Mouse (Mus musculus): ENCODE data around the gene Myo1a. TPM values are rescaled to one million over a fixed set of nuclear protein-coding genes. Genes with fewer than 3 reads are reported as not detected.

The Myo1a gene
- polyA plus RNA-seq, 1 experiment from 2014 or later, result 0.41 TPM

GRCm38 (mm10) chr10:127745886-127746285 is 40.9 kb downstream of the Myo1a start:
- Histone ChIP-seq H3K27ac (ENCODE audit: low read depth, low read length) (no peak overlapping the region), H3K4me1 (ENCODE audit: control insufficient read depth, insufficient read depth, low read length) (peaks cover 2% of the 10 kb centered on the region; the same call in 1 of the 2 replicates), H3K4me3 (ENCODE audit: low read depth, low read length) (no peak overlapping the region), H3K9ac (ENCODE audit: low read length) (no peak overlapping the region), H3K36me3 (ENCODE audit: control insufficient read depth, insufficient read depth, low read length) (peaks cover 41% of the 10 kb centered on the region), H3K27me3 (ENCODE audit: control insufficient read depth, insufficient read depth, low read length) (no peaks in the 10 kb centered on the region), H3K4me2 (no peak overlapping the region), H3K9me3 (ENCODE audit: control insufficient read depth, low read length) (no peaks in the 10 kb centered on the region)
- ATAC-seq (ENCODE audit: low FRiP score) (no peak), DNase-seq (ENCODE audit: low spot score, missing footprints) (no peak)
- WGBS, result 88% methylated on average over 5 of the region's 5 CpGs

GRCm38 (mm10) chr10:127747254-127747653 is 42.3 kb downstream of the Myo1a start:
- WGBS, result 94% methylated on average over 8 of the region's 8 CpGs
- no peak overlapping the region for H3K4me2 ChIP-seq
- DNase-seq (ENCODE audit: low spot score, missing footprints), result no peak
- H3K27ac ChIP-seq (ENCODE audit: low read depth, low read length), result no peak overlapping the region
- 0 out of 2 replicates have a peak, but pooled peaks cover 2% of the 10 kb centered on the region for H3K4me1 ChIP-seq (ENCODE audit: control insufficient read depth, insufficient read depth, low read length)
- no peak for ATAC-seq (ENCODE audit: low FRiP score)
- peaks cover 33% of the 10 kb centered on the region for H3K36me3 ChIP-seq (ENCODE audit: control insufficient read depth, insufficient read depth, low read length)
- H3K4me3 ChIP-seq (ENCODE audit: low read depth, low read length), result no peak overlapping the region
- H3K27me3 ChIP-seq (ENCODE audit: control insufficient read depth, insufficient read depth, low read length), result no peaks in the 10 kb centered on the region
- no peak overlapping the region for H3K9ac ChIP-seq (ENCODE audit: low read length)
- no peaks in the 10 kb centered on the region for H3K9me3 ChIP-seq (ENCODE audit: control insufficient read depth, low read length)

DNA sequence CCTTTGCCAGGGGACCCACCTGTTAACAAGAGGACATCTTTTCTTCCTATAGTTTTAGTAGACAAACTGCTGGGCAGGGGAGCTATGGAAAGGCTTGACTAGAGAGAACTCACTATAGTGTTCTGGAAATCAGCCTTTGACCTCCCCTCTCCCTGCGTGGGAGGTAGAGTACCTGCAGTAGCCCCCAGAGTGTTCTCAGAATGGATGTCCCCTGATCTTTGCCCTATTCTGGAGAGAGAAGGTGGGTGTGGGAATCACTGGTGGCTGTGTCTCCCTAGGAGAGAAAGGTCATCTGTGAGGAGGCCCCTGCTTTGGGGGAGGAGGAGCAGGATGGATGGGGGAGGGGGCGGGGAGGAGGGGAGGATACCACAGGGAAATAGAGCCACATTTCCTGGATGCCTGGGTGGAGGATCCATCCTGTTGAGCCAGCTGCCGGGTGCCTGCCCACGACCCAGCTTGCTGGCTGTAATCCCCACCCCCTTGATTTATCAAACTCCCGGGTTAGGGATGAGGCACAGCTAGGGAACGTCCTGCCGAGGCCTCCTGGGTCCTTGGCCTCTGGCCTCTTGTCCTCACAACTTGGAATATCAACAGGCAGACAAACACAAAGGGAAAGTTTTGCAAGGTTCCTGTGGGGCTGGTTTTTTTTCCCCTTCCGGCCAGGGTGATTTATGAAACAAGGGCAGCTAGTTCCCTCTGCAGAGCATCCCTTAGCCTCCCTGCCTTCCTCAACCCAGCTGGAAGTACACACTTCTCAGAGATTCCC is 44.1 kb downstream of the Myo1a start:
- H3K9me3 ChIP-seq (ENCODE audit: control insufficient read depth, low read length), result no peaks in the 10 kb centered on the region
- 12% methylated on average over 8 of the region's 8 CpGs for WGBS
- DNase-seq (ENCODE audit: low spot score, missing footprints) (no peak), ATAC-seq (ENCODE audit: low FRiP score) (no peak; the same call in 1 of the 2 replicates)
- H3K9ac ChIP-seq (ENCODE audit: low read length), result no peak overlapping the region
- no peak overlapping the region for H3K27ac ChIP-seq (ENCODE audit: low read depth, low read length)
- no peak overlapping the region for H3K4me3 ChIP-seq (ENCODE audit: low read depth, low read length)
- H3K36me3 ChIP-seq (ENCODE audit: control insufficient read depth, insufficient read depth, low read length), result peaks cover 16% of the 10 kb centered on the region
- no peak overlapping the region for H3K4me2 ChIP-seq
- H3K27me3 ChIP-seq (ENCODE audit: control insufficient read depth, insufficient read depth, low read length), result no peaks in the 10 kb centered on the region
- 0 out of 2 replicates have a peak, but pooled peaks cover 2% of the 10 kb centered on the region for H3K4me1 ChIP-seq (ENCODE audit: control insufficient read depth, insufficient read depth, low read length)

GRCm38 (mm10) chr10:127750136-127750777 is 45.3 kb downstream of the Myo1a start:
- Histone ChIP-seq H3K36me3 (ENCODE audit: control insufficient read depth, insufficient read depth, low read length) (peaks cover 9% of the 10 kb centered on the region; the same call in 1 of the 2 replicates), H3K9me3 (ENCODE audit: control insufficient read depth, low read length) (no peaks in the 10 kb centered on the region), H3K27ac (ENCODE audit: low read depth, low read length) (no peak overlapping the region), H3K4me1 (ENCODE audit: control insufficient read depth, insufficient read depth, low read length) (0 out of 2 replicates have a peak, but pooled peaks cover 2% of the 10 kb centered on the region), H3K9ac (ENCODE audit: low read length) (no peak overlapping the region), H3K27me3 (ENCODE audit: control insufficient read depth, insufficient read depth, low read length) (no peaks in the 10 kb centered on the region), H3K4me2 (peak overlapping the region; percentile 32), H3K4me3 (ENCODE audit: low read depth, low read length) (peak overlapping the region; percentile 11; the same call in 1 of the 2 replicates)
- DNase-seq (ENCODE audit: low spot score, missing footprints) (no peak), ATAC-seq (ENCODE audit: low FRiP score) (no peak)
- 46% methylated on average over 24 of the region's 24 CpGs for WGBS

GRCm38 (mm10) chr10:127751548-127751947 is 46.6 kb downstream of the Myo1a start, which contains the start of gene Gpr182:
Gpr182 (minus strand) TSS chr10:127751732.
- H3K4me2 ChIP-seq, result no peak within 1 kb of the TSS
- no peak within 1 kb of the TSS for H3K27ac ChIP-seq (ENCODE audit: low read depth, low read length)
- ATAC-seq (ENCODE audit: low FRiP score) (no peak), DNase-seq (ENCODE audit: low spot score, missing footprints) (no peak)
- H3K36me3 ChIP-seq (ENCODE audit: control insufficient read depth, insufficient read depth, low read length), result peaks cover 9% of the 10 kb centered on the region; the same call in 1 of the 2 replicates
- H3K9me3 ChIP-seq (ENCODE audit: control insufficient read depth, low read length), result no peaks in the 10 kb centered on the region
- 0 out of 2 replicates have a peak, but pooled peaks cover 2% of the 10 kb centered on the region for H3K4me1 ChIP-seq (ENCODE audit: control insufficient read depth, insufficient read depth, low read length)
- H3K9ac ChIP-seq (ENCODE audit: low read length), result no peak within 1 kb of the TSS
- WGBS, result 57% methylated on average over 8 of the region's 8 CpGs
- H3K27me3 ChIP-seq (ENCODE audit: control insufficient read depth, insufficient read depth, low read length), result no peaks in the 10 kb centered on the region
- H3K4me3 ChIP-seq (ENCODE audit: low read depth, low read length), result no peak within 1 kb of the TSS

DNA sequence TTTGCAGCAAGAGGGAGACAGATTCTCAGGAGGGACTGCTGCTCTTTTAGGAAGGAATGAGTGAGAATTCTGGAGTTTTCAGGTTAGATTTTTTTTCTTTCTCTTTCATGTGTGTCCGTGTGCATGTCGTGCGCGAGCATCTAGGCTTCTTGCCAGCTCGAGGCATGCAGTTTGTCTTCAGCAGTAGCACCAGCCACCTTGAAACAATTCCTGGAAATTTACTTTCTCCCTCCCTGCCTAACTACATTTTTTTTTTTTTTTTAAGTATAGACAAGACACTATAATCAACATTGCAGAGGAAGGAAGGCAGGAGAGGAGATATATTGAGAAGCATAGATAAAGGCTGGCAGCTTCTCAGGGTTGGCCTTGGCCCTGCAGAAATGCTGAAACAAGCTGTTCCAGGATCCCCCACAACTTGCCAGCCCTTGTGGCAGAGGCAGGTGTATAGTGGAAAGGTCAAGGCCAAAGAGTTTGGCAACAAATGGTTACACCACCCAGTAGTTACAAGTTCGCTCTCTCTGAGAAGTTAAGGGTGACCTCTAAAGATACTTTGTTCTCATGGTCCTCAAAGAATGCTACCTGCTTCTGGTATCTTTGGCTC is 49.7 kb downstream of the Myo1a start:
- 81% methylated on average over 6 of the region's 6 CpGs for whole genome bisulfite sequencing

GRCm38 (mm10) chr10:127755246-127755645 is 50.3 kb downstream of the Myo1a start:
- H3K4me1 ChIP-seq (ENCODE audit: control insufficient read depth, insufficient read depth, low read length), result no peaks in the 10 kb centered on the region
- H3K27me3 ChIP-seq (ENCODE audit: control insufficient read depth, insufficient read depth, low read length), result no peaks in the 10 kb centered on the region
- H3K4me2 ChIP-seq, result no peak overlapping the region
- ATAC-seq (ENCODE audit: low FRiP score) (no peak), DNase-seq (ENCODE audit: low spot score, missing footprints) (no peak)
- H3K36me3 ChIP-seq (ENCODE audit: control insufficient read depth, insufficient read depth, low read length), result no peaks in the 10 kb centered on the region
- H3K4me3 ChIP-seq (ENCODE audit: low read depth, low read length), result no peak overlapping the region
- H3K9me3 ChIP-seq (ENCODE audit: control insufficient read depth, low read length), result no peaks in the 10 kb centered on the region
- WGBS, result 83% methylated on average over 3 of the region's 3 CpGs
- no peak overlapping the region for H3K9ac ChIP-seq (ENCODE audit: low read length)
- H3K27ac ChIP-seq (ENCODE audit: low read depth, low read length), result no peak overlapping the region

More for the DNA sequence above, 49.7 kb downstream of the Myo1a start:
- no peak overlapping the region for H3K4me2 ChIP-seq
- ATAC-seq (ENCODE audit: low FRiP score) (no peak), DNase-seq (ENCODE audit: low spot score, missing footprints) (no peak)
- H3K4me3 ChIP-seq (ENCODE audit: low read depth, low read length), result no peak overlapping the region
- H3K4me1 ChIP-seq (ENCODE audit: control insufficient read depth, insufficient read depth, low read length), result no peaks in the 10 kb centered on the region
- no peak overlapping the region for H3K27ac ChIP-seq (ENCODE audit: low read depth, low read length)
- H3K27me3 ChIP-seq (ENCODE audit: control insufficient read depth, insufficient read depth, low read length), result no peaks in the 10 kb centered on the region
- no peaks in the 10 kb centered on the region for H3K9me3 ChIP-seq (ENCODE audit: control insufficient read depth, low read length)
- no peak overlapping the region for H3K9ac ChIP-seq (ENCODE audit: low read length)
- H3K36me3 ChIP-seq (ENCODE audit: control insufficient read depth, insufficient read depth, low read length), result no peaks in the 10 kb centered on the region

DNA sequence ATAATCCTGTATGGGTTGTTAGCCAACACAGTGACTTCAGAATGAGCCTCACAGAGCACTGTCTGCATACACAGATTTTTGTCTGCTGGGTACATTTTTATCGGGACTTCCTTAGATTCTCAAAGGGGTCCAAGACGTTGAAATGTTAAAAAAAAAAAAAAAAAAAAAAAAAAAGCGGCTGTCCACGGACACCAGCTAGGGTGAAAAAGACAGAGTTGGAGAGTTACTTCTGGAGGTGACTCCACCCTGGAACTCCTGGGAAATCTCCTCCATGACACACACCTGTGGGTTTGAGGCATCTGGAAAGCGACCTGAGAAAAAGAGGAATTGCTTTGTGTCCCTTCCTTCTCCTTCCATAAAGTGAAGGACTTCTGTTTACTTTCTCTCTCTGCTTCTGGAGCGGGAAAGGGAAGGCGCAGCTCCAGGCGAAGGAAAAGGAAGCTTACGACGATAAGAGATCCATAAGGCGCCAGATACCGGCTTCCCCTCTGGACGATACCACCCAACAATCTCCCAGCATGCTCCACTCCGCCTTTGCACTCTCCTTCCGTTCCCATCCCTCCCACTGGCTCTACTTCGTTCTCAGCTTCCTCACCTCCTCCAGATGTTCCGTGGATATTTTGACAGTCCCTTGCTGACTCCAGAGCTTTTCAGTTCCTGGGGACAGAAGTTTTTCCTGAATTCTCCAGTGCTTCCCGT is 50.9 kb downstream of the Myo1a start:
- ATAC-seq (ENCODE audit: low FRiP score) (no peak), DNase-seq (ENCODE audit: low spot score, missing footprints) (no peak)

More for the DNA sequence above, 50.9 kb downstream of the Myo1a start:
- Histone ChIP-seq H3K36me3 (ENCODE audit: control insufficient read depth, insufficient read depth, low read length) (no peaks in the 10 kb centered on the region), H3K4me3 (ENCODE audit: low read depth, low read length) (no peak overlapping the region), H3K27me3 (ENCODE audit: control insufficient read depth, insufficient read depth, low read length) (no peaks in the 10 kb centered on the region), H3K9me3 (ENCODE audit: control insufficient read depth, low read length) (no peaks in the 10 kb centered on the region), H3K9ac (ENCODE audit: low read length) (no peak overlapping the region), H3K4me1 (ENCODE audit: control insufficient read depth, insufficient read depth, low read length) (no peaks in the 10 kb centered on the region), H3K27ac (ENCODE audit: low read depth, low read length) (no peak overlapping the region), H3K4me2 (peak overlapping the region; percentile 19; the same call in 1 of the 2 replicates)
- 58% methylated on average over 17 of the region's 18 CpGs for WGBS

Measured in midbrain, embryonic 11.5 days (tissue).